Mouse (Mus musculus): ENCODE measurements around the gene Stk40. TPM values are rescaled to one million over a fixed set of nuclear protein-coding genes. Genes with fewer than 3 reads are reported as not detected.
A peak's percentile ranks its signal among the peaks of the same experiment; 100 is the strongest.

Gene Stk40
- polyA plus RNA-seq, 1 experiment: 99.5 TPM

- no peak for TF ChIP-seq GATA1 (IDR thresholded peaks at IDR 0.05; ENCODE audit: borderline replicate concordance, low read length)
- no peak for TF ChIP-seq FLI1 (IDR thresholded peaks at IDR 0.05; ENCODE audit: low read length)
- Histone ChIP-seq H3K27me3 (replicated peaks) (no peaks in the 10 kb centered on the region), H3K4me1 (peaks cover 100% of the 10 kb centered on the region), H3K36me3 (replicated peaks; ENCODE audit: low read length) (peaks cover 61% of the 10 kb centered on the region), H3K9me3 (no peaks in the 10 kb centered on the region), H3K4me3 (replicated peaks) (peak overlapping the region; percentile 90)
Measured at GRCm38 (mm10) chr4:126109613-126110373, 6.0 kb downstream of the Stk40 start.

- Histone ChIP-seq H3K9me3 (no peaks in the 10 kb centered on the region), H3K27me3 (replicated peaks) (no peaks in the 10 kb centered on the region), H3K4me3 (replicated peaks) (peak overlapping the region; percentile 90), H3K36me3 (replicated peaks; ENCODE audit: low read length) (peaks cover 64% of the 10 kb centered on the region), H3K4me1 (peaks cover 100% of the 10 kb centered on the region)
- TF ChIP-seq GATA1 (IDR thresholded peaks at IDR 0.05; ENCODE audit: borderline replicate concordance, low read length) (no peak), FLI1 (IDR thresholded peaks at IDR 0.05; ENCODE audit: low read length) (no peak)
Measured at GRCm38 (mm10) chr4:126110374-126111152, 6.8 kb downstream of the Stk40 start.

- H3K27me3 ChIP-seq (replicated peaks): no peaks in the 10 kb centered on the region
- H3K9me3 ChIP-seq: no peaks in the 10 kb centered on the region
- peak overlapping the region; percentile 90 for H3K4me3 ChIP-seq (replicated peaks)
- H3K4me1 ChIP-seq: peaks cover 100% of the 10 kb centered on the region
- H3K36me3 ChIP-seq (replicated peaks; ENCODE audit: low read length): peaks cover 64% of the 10 kb centered on the region
- TF ChIP-seq GATA1 (IDR thresholded peaks at IDR 0.05; ENCODE audit: borderline replicate concordance, low read length): no peak
- no peak for TF ChIP-seq FLI1 (IDR thresholded peaks at IDR 0.05; ENCODE audit: low read length)
Measured at GRCm38 (mm10) chr4:126111153-126111549, 7.4 kb downstream of the Stk40 start.

GRCm38 (mm10) chr4:126113243-126113642 is 9.5 kb downstream of the Stk40 start:
- H3K4me1 ChIP-seq: peaks cover 100% of the 10 kb centered on the region
- H3K36me3 ChIP-seq (replicated peaks; ENCODE audit: low read length): peaks cover 62% of the 10 kb centered on the region
- no peaks in the 10 kb centered on the region for H3K9me3 ChIP-seq
- H3K4me3 ChIP-seq (replicated peaks): peak overlapping the region; percentile 79
- TF ChIP-seq FLI1 (IDR thresholded peaks at IDR 0.05; ENCODE audit: low read length) (no peak), GATA1 (IDR thresholded peaks at IDR 0.05; ENCODE audit: borderline replicate concordance, low read length) (no peak)
- no peaks in the 10 kb centered on the region for H3K27me3 ChIP-seq (replicated peaks)

GRCm38 (mm10) chr4:126113943-126114342 is 10.2 kb downstream of the Stk40 start:
- TF ChIP-seq FLI1 (IDR thresholded peaks at IDR 0.05; ENCODE audit: low read length) (no peak), GATA1 (IDR thresholded peaks at IDR 0.05; ENCODE audit: borderline replicate concordance, low read length) (no peak)
- Histone ChIP-seq H3K36me3 (replicated peaks; ENCODE audit: low read length) (peaks cover 62% of the 10 kb centered on the region), H3K9me3 (no peaks in the 10 kb centered on the region), H3K27me3 (replicated peaks) (no peaks in the 10 kb centered on the region), H3K4me1 (peaks cover 100% of the 10 kb centered on the region), H3K4me3 (replicated peaks) (peak overlapping the region; percentile 79)

GRCm38 (mm10) chr4:126115411-126115810 is 11.7 kb downstream of the Stk40 start:
- TF ChIP-seq FLI1 (IDR thresholded peaks at IDR 0.05; ENCODE audit: low read length) (no peak), GATA1 (IDR thresholded peaks at IDR 0.05; ENCODE audit: borderline replicate concordance, low read length) (no peak)
- peaks cover 93% of the 10 kb centered on the region for H3K4me1 ChIP-seq
- H3K36me3 ChIP-seq (replicated peaks; ENCODE audit: low read length): peaks cover 73% of the 10 kb centered on the region
- H3K4me3 ChIP-seq (replicated peaks): peak overlapping the region; percentile 44
- no peaks in the 10 kb centered on the region for H3K9me3 ChIP-seq
- H3K27me3 ChIP-seq (replicated peaks): no peaks in the 10 kb centered on the region

GRCm38 (mm10) chr4:126115871-126116521 is 12.2 kb downstream of the Stk40 start:
- Histone ChIP-seq H3K36me3 (replicated peaks; ENCODE audit: low read length) (peaks cover 79% of the 10 kb centered on the region), H3K4me3 (replicated peaks) (peak overlapping the region; percentile 44), H3K4me1 (peaks cover 92% of the 10 kb centered on the region), H3K9me3 (no peaks in the 10 kb centered on the region), H3K27me3 (replicated peaks) (no peaks in the 10 kb centered on the region)
- TF ChIP-seq GATA1 (IDR thresholded peaks at IDR 0.05; ENCODE audit: borderline replicate concordance, low read length) (no peak), FLI1 (IDR thresholded peaks at IDR 0.05; ENCODE audit: low read length) (no peak)

- H3K27me3 ChIP-seq (replicated peaks): no peaks in the 10 kb centered on the region
- H3K9me3 ChIP-seq: no peaks in the 10 kb centered on the region
- H3K36me3 ChIP-seq (replicated peaks; ENCODE audit: low read length): peaks cover 83% of the 10 kb centered on the region
- no peak overlapping the region for H3K4me3 ChIP-seq (replicated peaks)
- no peak for TF ChIP-seq GATA1 (IDR thresholded peaks at IDR 0.05; ENCODE audit: borderline replicate concordance, low read length)
- TF ChIP-seq FLI1 (IDR thresholded peaks at IDR 0.05; ENCODE audit: low read length): no peak
- peaks cover 86% of the 10 kb centered on the region for H3K4me1 ChIP-seq
Measured at GRCm38 (mm10) chr4:126117116-126117515, 13.4 kb downstream of the Stk40 start.

GRCm38 (mm10) chr4:126118651-126119050 is 14.9 kb downstream of the Stk40 start:
- Histone ChIP-seq H3K36me3 (replicated peaks; ENCODE audit: low read length) (peaks cover 86% of the 10 kb centered on the region), H3K4me1 (peaks cover 78% of the 10 kb centered on the region)

More at GRCm38 (mm10) chr4:126118651-126119050, 14.9 kb downstream of the Stk40 start:
- no peak for TF ChIP-seq GATA1 (IDR thresholded peaks at IDR 0.05; ENCODE audit: borderline replicate concordance, low read length)
- no peak for TF ChIP-seq FLI1 (IDR thresholded peaks at IDR 0.05; ENCODE audit: low read length)
- Histone ChIP-seq H3K27me3 (replicated peaks) (no peaks in the 10 kb centered on the region), H3K9me3 (no peaks in the 10 kb centered on the region), H3K4me3 (replicated peaks) (no peak overlapping the region)
